Mouse (Mus musculus): Measurements from ENCODE around the gene Lrrc55.
"Not testable (repeated sequence)": the region's sequence is repeated elsewhere in the genome, so short reads cannot be mapped to it uniquely, and the experiment has no call there.

Gene Lrrc55

GRCm38 (mm10) chr2:85196901-85197300, at the start of gene Lrrc55:
Lrrc55 (minus strand) TSS chr2:85197197.
- in situ Hi-C loops (cut with MboI; ENCODE audit: low pct_unique_long_range_greater_than_20kb in 1 of 2, low sequenced_read_pairs in 2 of 2, unreplicated experiment in 1 of 2) = no loop called here

DNA sequence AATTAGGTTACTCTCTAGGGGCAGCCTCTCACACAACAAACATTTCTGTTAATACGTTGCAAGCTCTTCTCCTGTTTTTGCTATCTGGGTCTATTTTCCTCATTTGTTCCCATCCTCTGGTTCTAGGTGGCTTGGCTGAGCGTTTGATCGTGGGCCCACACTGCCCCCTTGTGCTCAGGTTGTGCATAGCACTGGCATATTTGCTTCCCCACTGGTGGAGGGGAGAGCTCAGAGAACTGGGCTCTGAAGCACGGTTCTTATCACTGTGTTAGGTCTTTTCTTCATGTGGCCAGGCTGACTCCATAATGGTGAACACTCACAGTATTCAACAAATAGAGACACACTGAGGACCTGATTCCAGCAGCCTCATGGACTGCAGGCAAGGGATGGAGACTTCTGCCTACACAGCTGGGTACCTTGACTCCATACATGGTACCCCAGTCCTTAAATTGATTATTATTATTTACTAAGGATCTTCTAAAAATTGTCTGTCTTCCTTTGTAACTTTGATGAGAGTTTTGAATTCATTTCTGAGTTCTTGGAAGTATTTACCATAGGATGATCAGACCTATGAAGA, 49.6 kb upstream of the Lrrc55 start:
- in situ Hi-C loops (cut with MboI; ENCODE audit: low pct_unique_long_range_greater_than_20kb in 1 of 2, low sequenced_read_pairs in 2 of 2, unreplicated experiment in 1 of 2) = loop anchor here (5.0 to 10.0 kb wide), 3 partner anchors 122 to 222 kb away; no protein-coding TSS in a partner anchor

- in situ Hi-C loops (cut with MboI; ENCODE audit: low pct_unique_long_range_greater_than_20kb in 1 of 2, low sequenced_read_pairs in 2 of 2, unreplicated experiment in 1 of 2) = loop anchor here (5.0 to 10.0 kb wide), 3 partner anchors 121 to 221 kb away; no protein-coding TSS in a partner anchor
Observed at GRCm38 (mm10) chr2:85245737-85246136, 48.7 kb upstream of the Lrrc55 start.

- in situ Hi-C loops (cut with MboI; ENCODE audit: low pct_unique_long_range_greater_than_20kb in 1 of 2, low sequenced_read_pairs in 2 of 2, unreplicated experiment in 1 of 2) = no loop called here
Observed at GRCm38 (mm10) chr2:85238068-85238667, 41.2 kb upstream of the Lrrc55 start.

GRCm38 (mm10) chr2:85237231-85237630, 40.2 kb upstream of the Lrrc55 start:
- in situ Hi-C loops (cut with MboI; ENCODE audit: low pct_unique_long_range_greater_than_20kb in 1 of 2, low sequenced_read_pairs in 2 of 2, unreplicated experiment in 1 of 2) = not testable (repeated sequence)

DNA sequence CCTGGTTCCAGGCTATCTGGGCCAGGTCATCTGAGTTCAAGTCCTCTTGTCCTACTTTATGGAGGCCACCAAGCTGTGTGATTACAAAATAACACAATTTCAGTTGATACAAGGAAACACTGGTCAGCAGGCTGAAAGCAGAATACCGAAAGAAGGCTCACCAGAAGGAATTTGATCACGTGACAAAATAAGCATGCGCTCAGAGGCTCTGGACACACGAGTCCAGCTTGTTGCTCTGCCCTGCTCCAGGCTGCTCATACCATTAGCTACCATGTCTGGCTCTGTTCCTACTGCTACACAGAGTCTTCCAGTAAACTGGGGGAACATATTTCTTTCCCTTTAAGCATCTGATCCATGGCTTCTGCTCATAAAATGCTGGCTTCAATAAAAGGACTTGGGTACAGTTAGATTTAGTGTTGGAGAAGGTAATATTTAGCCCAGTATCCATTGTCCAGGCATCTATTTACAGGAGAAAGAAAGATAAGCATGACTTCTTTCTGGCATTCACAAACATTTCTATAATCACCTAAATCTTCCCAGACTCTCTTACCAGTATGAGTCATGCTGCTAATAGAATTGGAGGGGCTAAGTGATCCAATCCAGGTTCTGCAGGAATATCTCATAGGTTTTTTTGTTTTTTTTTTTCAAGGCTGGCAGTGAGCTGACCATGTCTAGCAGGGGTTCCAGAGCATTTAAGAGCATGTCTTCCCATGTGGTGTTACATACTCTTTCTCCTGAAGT, 33.9 kb upstream of the Lrrc55 start:
- in situ Hi-C loops (cut with MboI; ENCODE audit: low pct_unique_long_range_greater_than_20kb in 1 of 2, low sequenced_read_pairs in 2 of 2, unreplicated experiment in 1 of 2) = no loop called here

DNA sequence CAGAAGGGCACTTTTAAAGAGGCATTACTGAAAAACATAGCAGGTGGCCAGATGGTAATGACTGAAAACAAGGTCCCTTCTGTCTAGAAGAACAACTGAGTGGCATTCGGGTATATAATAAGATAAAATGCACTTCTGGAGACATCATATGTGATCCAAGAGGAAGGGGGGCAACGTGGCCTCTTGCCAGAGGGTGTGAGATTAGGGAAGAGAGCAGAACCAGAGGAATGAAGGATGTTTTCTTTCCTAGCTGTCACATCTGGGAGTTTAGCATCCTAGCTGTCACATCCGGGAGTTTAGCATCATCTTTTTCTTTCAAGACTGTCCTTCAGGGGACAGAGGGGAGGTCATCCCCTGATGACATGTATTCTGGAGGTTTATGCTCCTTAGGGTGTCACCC, 32.6 kb upstream of the Lrrc55 start:
- in situ Hi-C loops (cut with MboI; ENCODE audit: low pct_unique_long_range_greater_than_20kb in 1 of 2, low sequenced_read_pairs in 2 of 2, unreplicated experiment in 1 of 2) = no loop called here

GRCm38 (mm10) chr2:85227816-85228335, 30.9 kb upstream of the Lrrc55 start:
- in situ Hi-C loops (cut with MboI; ENCODE audit: low pct_unique_long_range_greater_than_20kb in 1 of 2, low sequenced_read_pairs in 2 of 2, unreplicated experiment in 1 of 2) = no loop called here

DNA sequence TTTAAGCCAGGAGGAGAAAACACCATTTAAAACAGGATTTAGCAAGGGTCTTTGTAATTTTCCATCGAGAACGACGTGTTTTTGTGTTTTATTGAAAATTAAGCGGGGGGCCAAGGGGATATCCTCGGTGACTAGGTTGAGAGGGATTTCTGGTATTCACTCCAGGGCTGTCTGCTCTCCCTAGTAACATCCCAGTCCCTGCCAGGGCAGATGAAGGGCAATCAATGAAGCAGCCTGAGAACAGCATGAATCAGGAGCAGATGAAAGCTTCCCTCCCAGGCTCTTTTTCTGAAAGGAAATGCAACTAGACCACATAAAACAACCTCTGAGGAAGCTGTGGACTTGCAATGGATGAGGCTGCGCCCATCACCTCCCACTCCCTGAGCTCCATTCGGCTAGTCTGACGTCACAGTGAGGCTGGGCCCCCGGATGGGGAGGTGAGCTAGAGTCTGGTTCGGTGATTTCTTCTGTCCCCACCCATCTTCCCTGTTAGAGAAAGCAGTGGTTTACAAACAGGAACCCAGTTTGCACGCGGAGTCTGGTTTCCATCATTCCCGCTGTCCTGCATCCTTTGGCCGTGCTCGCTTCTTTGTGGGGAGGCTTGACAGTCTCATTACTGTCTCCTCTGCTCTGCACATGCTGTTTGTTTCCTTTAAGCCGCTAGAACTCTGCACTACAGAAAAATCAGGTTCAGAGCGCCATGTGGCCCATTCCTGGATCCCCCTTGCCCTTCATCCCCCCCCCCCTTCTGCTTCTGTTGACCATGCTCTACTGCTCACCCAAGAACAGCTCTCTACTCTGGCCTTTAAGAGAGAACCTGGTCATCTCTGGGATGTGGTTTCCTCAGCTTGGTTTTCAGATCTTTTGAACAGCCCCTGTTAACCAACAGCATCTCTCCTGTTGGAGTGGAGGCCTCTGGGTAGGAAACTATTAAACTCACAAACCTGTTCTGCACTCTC, 27.5 kb upstream of the Lrrc55 start:
- in situ Hi-C loops (cut with MboI; ENCODE audit: low pct_unique_long_range_greater_than_20kb in 1 of 2, low sequenced_read_pairs in 2 of 2, unreplicated experiment in 1 of 2) = no loop called here

DNA sequence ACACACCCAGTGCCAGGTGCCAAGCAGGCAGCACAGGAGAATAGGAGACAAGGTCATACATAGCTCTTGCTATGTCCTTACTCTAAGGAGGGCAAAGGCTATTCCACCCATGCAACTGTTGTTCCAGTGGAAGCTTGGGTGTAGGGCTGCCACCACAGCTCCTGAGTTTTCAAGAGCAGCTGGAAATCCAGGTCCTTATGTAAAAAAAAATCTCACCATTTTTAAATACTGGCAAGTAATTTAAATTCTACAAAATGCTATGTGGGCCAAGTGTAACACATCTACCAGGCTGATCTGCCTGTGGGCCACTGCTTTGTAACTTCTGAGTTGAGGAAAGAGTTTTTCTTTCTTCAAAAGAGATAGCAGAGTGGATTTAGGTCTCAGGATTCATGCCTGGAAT, 19.6 kb upstream of the Lrrc55 start:
- in situ Hi-C loops (cut with MboI; ENCODE audit: low pct_unique_long_range_greater_than_20kb in 1 of 2, low sequenced_read_pairs in 2 of 2, unreplicated experiment in 1 of 2) = no loop called here

DNA sequence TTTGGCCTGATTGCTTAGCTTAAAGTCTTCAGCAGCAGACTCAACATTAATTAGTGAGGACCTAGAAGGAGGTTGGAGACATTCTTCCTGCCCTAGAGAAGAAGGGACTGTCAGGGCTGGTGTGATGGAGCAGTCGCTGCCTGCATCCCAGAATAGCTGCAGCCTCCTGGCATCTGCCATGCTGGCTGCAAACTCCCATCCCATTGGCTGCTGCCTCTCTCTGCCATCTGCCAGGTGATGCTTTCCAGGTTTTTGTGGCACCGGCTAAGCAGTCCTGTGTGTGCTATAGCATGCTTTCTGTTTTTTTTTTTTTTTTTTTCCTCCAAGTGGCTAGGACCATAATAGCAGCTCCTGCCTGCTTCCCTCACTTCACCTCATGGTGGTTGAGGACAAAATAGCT, 16.7 kb upstream of the Lrrc55 start:
- in situ Hi-C loops (cut with MboI; ENCODE audit: low pct_unique_long_range_greater_than_20kb in 1 of 2, low sequenced_read_pairs in 2 of 2, unreplicated experiment in 1 of 2) = no loop called here

DNA sequence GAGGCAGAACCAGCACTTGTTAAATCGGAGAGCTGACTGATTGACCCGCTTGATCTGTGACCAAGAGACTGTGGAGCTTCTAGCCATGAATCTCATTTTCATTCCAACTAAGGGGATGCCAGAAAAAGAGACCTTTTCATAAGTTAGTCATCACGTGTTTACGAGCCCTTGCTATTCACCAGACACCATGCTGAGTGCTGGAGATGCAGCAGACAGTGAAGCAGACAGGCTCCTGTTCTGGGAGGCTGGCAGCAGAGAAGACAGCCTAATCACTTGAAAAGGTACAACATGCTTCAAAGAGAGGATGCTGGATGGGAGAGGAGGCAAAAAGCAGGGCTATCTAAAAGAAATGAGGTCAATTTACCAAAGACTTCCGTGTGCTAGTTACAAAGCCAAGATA, 12.3 kb upstream of the Lrrc55 start:
- in situ Hi-C loops (cut with MboI; ENCODE audit: low pct_unique_long_range_greater_than_20kb in 1 of 2, low sequenced_read_pairs in 2 of 2, unreplicated experiment in 1 of 2) = no loop called here

- in situ Hi-C loops (cut with MboI; ENCODE audit: low pct_unique_long_range_greater_than_20kb in 1 of 2, low sequenced_read_pairs in 2 of 2, unreplicated experiment in 1 of 2) = no loop called here
Observed at GRCm38 (mm10) chr2:85205170-85205569, 8.2 kb upstream of the Lrrc55 start.

GRCm38 (mm10) chr2:85198011-85198965, 1.3 kb upstream of the Lrrc55 start:
- in situ Hi-C loops (cut with MboI; ENCODE audit: low pct_unique_long_range_greater_than_20kb in 1 of 2, low sequenced_read_pairs in 2 of 2, unreplicated experiment in 1 of 2) = no loop called here

- in situ Hi-C loops (cut with MboI; ENCODE audit: low pct_unique_long_range_greater_than_20kb in 1 of 2, low sequenced_read_pairs in 2 of 2, unreplicated experiment in 1 of 2) = no loop called here
Observed at GRCm38 (mm10) chr2:85194566-85194965, 2.4 kb downstream of the Lrrc55 start.

DNA sequence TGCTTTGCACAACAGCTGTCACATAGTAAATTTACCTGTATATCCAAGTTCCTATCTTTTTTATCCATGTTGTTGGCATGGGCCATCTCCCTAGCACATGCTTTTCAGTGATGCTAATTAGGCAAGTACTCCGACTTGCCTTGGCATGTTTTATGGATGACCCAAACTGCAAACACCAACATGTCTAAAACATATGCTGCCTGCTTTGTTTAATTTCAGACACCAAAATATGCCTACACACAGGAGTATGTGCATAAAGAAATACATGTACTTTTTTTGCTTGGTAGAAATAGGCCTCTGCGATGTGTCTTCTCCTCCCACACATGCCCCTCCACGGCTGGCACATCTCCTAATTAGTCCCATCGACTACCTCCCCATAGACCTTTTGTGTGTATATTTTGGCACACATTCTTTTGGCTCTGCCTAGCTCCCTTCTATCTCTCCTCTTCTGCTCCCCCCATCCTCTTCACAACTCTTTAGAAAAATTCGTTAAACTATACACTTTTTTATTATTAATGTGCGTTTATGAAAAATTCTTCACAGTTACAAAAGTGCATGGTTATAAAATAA, 9.3 kb downstream of the Lrrc55 start:
- in situ Hi-C loops (cut with MboI; ENCODE audit: low pct_unique_long_range_greater_than_20kb in 1 of 2, low sequenced_read_pairs in 2 of 2, unreplicated experiment in 1 of 2) = no loop called here

GRCm38 (mm10) chr2:85178139-85178800, 18.7 kb downstream of the Lrrc55 start:
- in situ Hi-C loops (cut with MboI; ENCODE audit: low pct_unique_long_range_greater_than_20kb in 1 of 2, low sequenced_read_pairs in 2 of 2, unreplicated experiment in 1 of 2) = no loop called here
